Mouse (Mus musculus) small intestine, adult 2 months (tissue): ENCODE measurements around the gene Gal3st3. TPM values are rescaled to one million over a fixed set of nuclear protein-coding genes. Genes with fewer than 3 reads are reported as not detected.

Experiments
- H3K27ac ChIP-seq: fragments of 200-500 bp; 2 replicates; pipeline ENCODE4 v1.5.1; 2012; ENCODE audit warnings: low read depth, low read length, control low read depth, inconsistent platforms; ENCODE audit not compliant: insufficient read depth
- H3K27me3 ChIP-seq: fragments of 200-500 bp; 2 replicates; pipeline ENCODE4 v1.6.1; 2012; ENCODE audit warnings: mild to moderate bottlenecking, moderate library complexity, low read length, inconsistent platforms; ENCODE audit not compliant: control insufficient read depth, insufficient read depth
- H3K36me3 ChIP-seq: fragments of 200-500 bp; 2 replicates; pipeline ENCODE4 v1.6.1; 2012; ENCODE audit warnings: mild to moderate bottlenecking, low read length, control low read depth, inconsistent platforms; ENCODE audit not compliant: control insufficient read depth, insufficient read depth
- H3K4me1 ChIP-seq: fragments of 200-500 bp; 2 replicates; pipeline ENCODE4 v1.6.1; 2012; ENCODE audit warnings: low read length, inconsistent platforms, mixed read lengths; ENCODE audit not compliant: control insufficient read depth, insufficient read depth, insufficient read length
- H3K4me3 ChIP-seq: fragments of 200-500 bp; 2 replicates; pipeline ENCODE4 v1.5.1; 2012; ENCODE audit warnings: low read depth, mild to moderate bottlenecking, control low read depth, inconsistent platforms, low read length, moderate library complexity
- CTCF ChIP-seq: fragments of 200-500 bp; IDR thresholded peaks from 2 replicates; pipeline ENCODE4 v1.5.1; 2012; ENCODE audit warnings: low read depth, mild to moderate bottlenecking, control low read depth, inconsistent platforms, low read length, moderate library complexity, mixed read lengths; ENCODE audit not compliant: insufficient replicate concordance, insufficient read length; ENCODE audit errors: extremely low read depth
- POLR2A ChIP-seq: fragments of 200-500 bp; IDR thresholded peaks from 2 replicates; pipeline ENCODE4 v1.6.1; 2012; ENCODE audit warnings: low read depth, mild to moderate bottlenecking, control low read depth, inconsistent platforms, low read length, moderate library complexity
- WGBS: fragments of 180-500 bp; shearing (Covaris S2); methylation state at CpG from one replicate; pipeline ENCODE4 v1.1.7; 2018; 5-methylcytosine and 5-hydroxymethylcytosine counted together
- polyA plus RNA-seq: library from polyadenylated mRNA; depleted of rRNA; stranded (reverse); fragments of >200 nt; gene quantifications from 2 replicates; pipeline ENCODE4 v1.2.3, GENCODE M21; 2012

The Gal3st3 gene
- polyA plus RNA-seq, 1 experiment: not detected

DNA sequence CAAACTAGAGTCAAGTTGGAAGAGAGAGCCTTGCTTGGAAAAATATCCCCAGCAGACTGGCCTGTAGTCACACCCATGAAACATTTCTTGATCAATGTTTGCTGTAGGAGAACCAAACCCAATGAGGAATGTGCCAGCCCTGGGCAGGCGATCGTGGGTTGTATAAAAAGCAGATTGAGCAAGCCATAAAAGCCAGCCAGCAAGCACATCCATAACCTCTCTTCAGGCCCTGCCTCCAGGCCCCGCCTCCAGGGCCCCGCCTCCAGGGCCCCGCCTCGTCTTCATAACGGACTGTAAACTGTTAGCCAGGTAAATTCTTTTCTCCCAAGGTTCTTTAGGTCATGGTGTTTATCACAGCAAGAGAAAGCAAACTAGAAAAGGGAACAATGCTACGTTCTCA is 19.8 kb upstream of the Gal3st3 start:
- H3K4me3 ChIP-seq: no peak overlapping the region
- H3K27ac ChIP-seq: no peak overlapping the region
- no peaks in the 10 kb centered on the region for H3K27me3 ChIP-seq
- H3K4me1 ChIP-seq: no peaks in the 10 kb centered on the region
- no peak for TF ChIP-seq CTCF
- TF ChIP-seq POLR2A: no peak
- H3K36me3 ChIP-seq: peaks cover 39% of the 10 kb centered on the region
- 28% methylated on average over 8 of the region's 8 CpGs for WGBS

DNA sequence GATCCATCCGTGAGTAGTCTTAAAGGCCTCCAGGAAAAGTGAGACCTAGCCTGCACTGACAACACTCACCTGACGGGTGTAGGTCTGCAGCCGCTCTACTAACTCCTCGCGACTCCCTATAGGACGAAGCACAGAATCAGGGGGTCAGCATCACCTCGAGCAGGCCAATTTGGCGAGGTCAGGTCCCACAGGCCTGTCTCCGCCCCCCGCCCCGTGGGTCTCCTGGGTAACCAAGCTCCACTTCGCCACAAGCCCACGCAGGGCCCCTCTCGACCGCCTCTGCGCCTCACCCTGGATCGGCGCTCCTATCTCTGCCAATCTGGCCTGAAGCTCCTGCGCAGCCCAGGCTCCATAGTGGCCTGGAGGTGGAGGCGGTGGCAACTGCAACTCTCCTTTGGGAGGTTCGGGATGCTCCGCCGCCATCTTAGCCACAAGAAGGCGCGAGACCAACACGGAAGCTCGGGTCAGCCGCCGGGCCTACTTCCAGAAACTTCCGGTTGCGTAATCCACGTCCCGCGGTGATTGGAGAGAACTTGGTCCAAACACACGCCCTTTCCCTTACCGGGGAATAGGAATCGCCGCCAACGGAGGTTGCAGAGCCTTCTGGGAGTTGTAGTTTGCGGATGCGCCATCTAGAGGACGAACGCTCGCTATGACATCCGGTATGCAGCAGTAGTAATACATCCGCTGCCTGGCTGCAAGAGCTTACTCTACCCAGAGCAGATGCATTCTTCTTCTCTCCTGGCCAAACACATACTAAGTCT is 3.0 kb upstream of the Gal3st3 start, which contains the start of gene Sf3b2:
Gene Sf3b2 (minus strand): TSS at position 484 of the 764 bp plus-strand sequence.
- under 1% methylated on average over 46 of the region's 46 CpGs for WGBS

DNA sequence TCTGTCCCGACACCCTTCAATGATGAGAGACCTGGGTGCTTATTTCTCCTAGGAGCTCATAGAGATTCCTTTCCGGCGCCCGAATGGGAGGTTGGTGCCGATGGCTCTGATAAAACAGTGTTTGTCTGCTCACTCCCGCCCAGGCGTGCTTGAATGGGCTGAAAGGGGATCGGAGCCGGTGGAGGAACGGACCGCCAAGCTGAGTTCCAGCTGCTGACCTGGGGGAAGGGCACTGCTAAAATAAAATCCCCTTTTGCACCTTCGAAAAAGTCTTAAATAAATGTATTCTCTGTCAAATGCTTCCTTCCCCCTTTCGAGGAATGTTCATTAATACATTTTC is 2.4 kb upstream of the Gal3st3 start:
- Histone ChIP-seq H3K4me1 (peaks cover 6% of the 10 kb centered on the region; the same call in 1 of the 2 replicates), H3K36me3 (peaks cover 18% of the 10 kb centered on the region), H3K27me3 (no peaks in the 10 kb centered on the region), H3K27ac (peak overlapping the region; percentile 36; the same call in 1 of the 2 replicates), H3K4me3 (peak overlapping the region; percentile 60)
- TF ChIP-seq CTCF (no peak), POLR2A (no peak)
- 4% methylated on average over 13 of the region's 13 CpGs for whole genome bisulfite sequencing

More for the DNA sequence above, 3.0 kb upstream of the Gal3st3 start, which contains the start of gene Sf3b2:
- peak within 1 kb of the TSS; percentile 42; the same call in 1 of the 2 replicates for H3K27ac ChIP-seq
- H3K4me3 ChIP-seq: peak within 1 kb of the TSS; percentile 91
- peaks cover 24% of the 10 kb centered on the region for H3K36me3 ChIP-seq
- peaks cover 6% of the 10 kb centered on the region; the same call in 1 of the 2 replicates for H3K4me1 ChIP-seq
- no peaks in the 10 kb centered on the region for H3K27me3 ChIP-seq
- TF ChIP-seq CTCF: peak; percentile 86
- TF ChIP-seq POLR2A: peak; percentile 78

DNA sequence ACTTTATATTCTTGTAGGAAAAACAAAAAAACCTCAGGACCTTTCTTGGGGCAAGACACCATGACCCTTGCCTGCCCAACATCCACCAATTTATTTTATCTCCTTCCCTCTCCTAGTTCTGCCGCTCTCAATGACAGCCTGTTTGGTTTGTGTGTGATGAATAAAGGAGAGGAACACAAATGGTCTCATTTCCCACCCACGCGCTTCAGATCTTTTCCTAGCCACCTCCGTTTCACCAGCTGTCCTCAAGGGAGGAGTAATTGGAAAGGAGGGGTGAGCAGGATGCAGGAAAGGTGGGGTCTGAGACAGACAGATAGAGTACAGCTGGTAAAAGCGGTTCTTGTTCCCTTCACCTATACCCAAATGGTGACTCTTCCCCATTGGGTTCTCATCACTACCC is 1.5 kb upstream of the Gal3st3 start:
- H3K4me3 ChIP-seq: no peak overlapping the region
- no peak for TF ChIP-seq POLR2A
- no peak for TF ChIP-seq CTCF
- peaks cover 14% of the 10 kb centered on the region for H3K36me3 ChIP-seq
- H3K27ac ChIP-seq: no peak overlapping the region
- H3K27me3 ChIP-seq: no peaks in the 10 kb centered on the region
- peaks cover 6% of the 10 kb centered on the region; the same call in 1 of the 2 replicates for H3K4me1 ChIP-seq
- 81% methylated on average over 5 of the region's 5 CpGs for WGBS

DNA sequence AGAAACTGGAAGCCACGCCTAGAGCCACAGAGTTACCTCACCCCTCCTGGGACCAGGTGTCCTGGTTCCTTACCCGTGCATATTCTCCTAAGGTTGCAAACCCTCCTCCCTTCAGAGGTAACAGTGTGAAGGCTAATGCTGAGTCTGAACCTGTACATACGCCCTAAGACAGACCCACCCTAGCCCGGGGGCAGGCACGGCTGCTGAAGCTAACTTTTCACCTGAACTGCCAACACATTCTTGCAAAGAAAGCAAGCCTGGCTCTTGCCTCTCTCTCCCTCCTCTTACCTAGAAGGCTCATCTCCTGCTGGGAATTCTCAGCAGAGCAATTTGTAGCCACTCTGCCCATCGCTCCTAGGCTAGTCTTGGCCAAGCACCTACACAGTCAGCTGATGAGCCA is 2.5 kb downstream of the Gal3st3 start:
- Histone ChIP-seq H3K27ac (no peak overlapping the region), H3K36me3 (no peaks in the 10 kb centered on the region), H3K4me1 (no peaks in the 10 kb centered on the region), H3K4me3 (no peak overlapping the region), H3K27me3 (no peaks in the 10 kb centered on the region)
- WGBS: 69% methylated on average over 6 of the region's 6 CpGs
- TF ChIP-seq CTCF: no peak
- no peak for TF ChIP-seq POLR2A

DNA sequence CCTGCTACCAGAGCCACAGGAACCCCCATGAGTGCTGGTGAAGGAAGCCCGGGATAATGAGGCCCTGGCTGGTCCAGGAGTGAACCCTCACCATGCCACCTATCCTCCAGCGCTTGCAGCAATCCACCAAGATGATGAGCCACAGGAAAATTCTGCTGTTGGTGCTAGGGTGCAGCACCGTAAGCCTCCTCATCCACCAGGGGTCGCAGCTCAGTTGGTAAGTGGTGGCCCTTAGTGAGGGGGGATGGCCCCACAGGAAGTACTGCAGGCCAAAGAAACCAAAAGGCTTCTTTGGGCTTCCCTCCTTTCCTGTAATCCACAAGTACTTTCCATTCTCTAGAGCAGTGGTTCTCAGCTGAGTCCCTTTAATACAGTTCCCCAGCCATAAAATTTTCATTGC is 4.3 kb downstream of the Gal3st3 start:
- H3K27ac ChIP-seq: no peak overlapping the region
- peaks cover 3% of the 10 kb centered on the region; the same call in 1 of the 2 replicates for H3K27me3 ChIP-seq
- peaks cover 3% of the 10 kb centered on the region; the same call in 1 of the 2 replicates for H3K4me1 ChIP-seq
- peak; percentile 44; the same call in 1 of the 2 replicates for TF ChIP-seq CTCF
- TF ChIP-seq POLR2A: no peak
- no peak overlapping the region for H3K4me3 ChIP-seq
- WGBS: 6% methylated on average over 4 of the region's 4 CpGs
- H3K36me3 ChIP-seq: no peaks in the 10 kb centered on the region

DNA sequence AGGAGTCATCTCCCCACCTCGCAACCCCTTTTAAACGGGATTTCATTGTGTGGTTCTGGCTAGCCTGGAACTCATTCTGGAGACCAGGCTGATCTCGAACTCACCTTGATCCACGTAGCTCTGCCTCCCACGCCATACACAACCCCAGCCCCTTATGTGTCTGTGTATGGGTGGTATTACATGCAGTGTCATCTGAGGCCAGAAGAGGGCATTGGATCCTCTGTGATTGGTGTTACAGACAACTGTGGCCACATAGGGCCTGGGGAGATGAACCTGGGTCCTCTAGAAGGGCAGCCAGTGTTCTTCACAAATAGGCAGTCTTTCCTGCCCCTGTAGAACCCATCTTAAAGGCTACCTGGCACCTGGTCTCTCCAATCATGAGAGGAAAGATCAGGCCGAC is 8.1 kb downstream of the Gal3st3 start:
- 84% methylated on average over 6 of the region's 6 CpGs for WGBS
- H3K36me3 ChIP-seq: no peaks in the 10 kb centered on the region
- H3K4me3 ChIP-seq: no peak overlapping the region
- no peak for TF ChIP-seq CTCF
- no peak for TF ChIP-seq POLR2A
- no peak overlapping the region for H3K27ac ChIP-seq
- H3K4me1 ChIP-seq: peaks cover 3% of the 10 kb centered on the region; the same call in 1 of the 2 replicates
- H3K27me3 ChIP-seq: peaks cover 3% of the 10 kb centered on the region; the same call in 1 of the 2 replicates
